Mouse (Mus musculus) hindbrain, embryonic 16.5 days (tissue): ENCODE measurements at regions not wholly inside any gene's neighbourhood (a gene's known extent, or its start where the extent isn't known, plus 50 kb on each side); places are given as distances from the start of the nearest gene placed in this dataset.
A peak's percentile ranks its signal among the peaks of the same experiment; 100 is the strongest.

Experiments used
- ATAC-seq: fragments of 200-750 bp; cut with Nextera tagmentation; 2 replicates; pipeline ENCODE4 v1.8.0; 2017; ENCODE audit warnings: moderate TSS enrichment, moderate library complexity
- H3K27ac ChIP-seq: fragments of 300-500 bp; sonication (generic); 2 replicates; pipeline ENCODE4 v1.5.1; 2014; ENCODE audit warnings: low read depth, mild to moderate bottlenecking, control low read depth, low read length, moderate library complexity
- H3K27me3 ChIP-seq: fragments of 300-500 bp; sonication (generic); replicated peaks from 2 replicates; pipeline ENCODE4 v1.6.1; 2014; ENCODE audit warnings: low read length; ENCODE audit not compliant: control insufficient read depth, insufficient read depth
- H3K36me3 ChIP-seq: fragments of 300-500 bp; sonication (generic); 2 replicates; pipeline ENCODE4 v1.6.1; 2014; ENCODE audit warnings: mild to moderate bottlenecking, low read length, moderate library complexity, mixed read lengths; ENCODE audit not compliant: control insufficient read depth, insufficient read depth
- H3K4me1 ChIP-seq: fragments of 300-500 bp; sonication (generic); 2 replicates; pipeline ENCODE4 v1.6.1; 2014; ENCODE audit warnings: low read depth, low read length; ENCODE audit not compliant: control insufficient read depth, insufficient read depth
- H3K4me2 ChIP-seq: fragments of 300-500 bp; sonication (generic); 2 replicates; pipeline ENCODE4 v1.6.1; 2014; ENCODE audit warnings: mild to moderate bottlenecking, low read length, control low read depth, moderate library complexity
- H3K4me3 ChIP-seq: fragments of 300-500 bp; sonication (generic); 2 replicates; pipeline ENCODE4 v1.5.1; 2014; ENCODE audit warnings: mild to moderate bottlenecking, low read length, control low read depth, moderate library complexity
- H3K9ac ChIP-seq: fragments of 300-500 bp; sonication (generic); 2 replicates; pipeline ENCODE4 v1.6.1; 2014; ENCODE audit warnings: low read depth, mild to moderate bottlenecking, control low read depth, low read length, moderate library complexity
- H3K9me3 ChIP-seq: fragments of 300-500 bp; sonication (generic); 2 replicates; pipeline ENCODE4 v1.6.1; 2014; ENCODE audit warnings: mild to moderate bottlenecking, low read length, moderate library complexity; ENCODE audit not compliant: control insufficient read depth
- whole genome bisulfite sequencing: fragments of 180-500 bp; shearing (Covaris S2); extraction: QIAGEN DNeasy Blood & Tissue Kit; methylation state at CpG from one replicate; pipeline ENCODE4 v1.1.7; 2014; 5-methylcytosine and 5-hydroxymethylcytosine counted together

GRCm38 (mm10) chr5:62997464-62997863 lies 183.8 kb downstream of the Dthd1 start:
- no peak for ATAC-seq
- 89% methylated on average over 1 of the region's 1 CpGs for WGBS
- H3K4me2 ChIP-seq: no peak overlapping the region

GRCm38 (mm10) chr5:63034446-63034845 lies 220.8 kb downstream of the Dthd1 start:
- Histone ChIP-seq H3K27me3 (no peaks in the 10 kb centered on the region), H3K36me3 (no peaks in the 10 kb centered on the region), H3K9ac (no peak overlapping the region), H3K4me3 (no peak overlapping the region), H3K4me1 (no peaks in the 10 kb centered on the region), H3K27ac (no peak overlapping the region), H3K4me2 (no peak overlapping the region), H3K9me3 (no peaks in the 10 kb centered on the region)
- ATAC-seq: no peak
- 83% methylated on average over 2 of the region's 2 CpGs for WGBS

More at GRCm38 (mm10) chr5:62997464-62997863, 183.8 kb downstream of the Dthd1 start:
- Histone ChIP-seq H3K27ac (no peak overlapping the region), H3K9me3 (no peaks in the 10 kb centered on the region), H3K4me3 (no peak overlapping the region), H3K27me3 (no peaks in the 10 kb centered on the region), H3K36me3 (no peaks in the 10 kb centered on the region), H3K9ac (no peak overlapping the region), H3K4me1 (no peaks in the 10 kb centered on the region)

- Histone ChIP-seq H3K36me3 (no peaks in the 10 kb centered on the region), H3K4me3 (no peak overlapping the region), H3K4me1 (no peaks in the 10 kb centered on the region), H3K27ac (no peak overlapping the region), H3K9ac (no peak overlapping the region), H3K27me3 (no peaks in the 10 kb centered on the region), H3K9me3 (no peaks in the 10 kb centered on the region), H3K4me2 (no peak overlapping the region)
- ATAC-seq: no peak
- 76% methylated on average over 2 of the region's 2 CpGs for WGBS
These were observed 232.1 kb downstream of the Dthd1 start for GRCm38 (mm10) chr5:63045751-63046150.

- no peak overlapping the region for H3K9ac ChIP-seq
- ATAC-seq: peak; percentile 17; the same call in 1 of the 2 replicates
- H3K36me3 ChIP-seq: no peaks in the 10 kb centered on the region
- no peak overlapping the region for H3K4me2 ChIP-seq
- no peak overlapping the region for H3K27ac ChIP-seq
- no peak overlapping the region for H3K4me3 ChIP-seq
- no peaks in the 10 kb centered on the region for H3K9me3 ChIP-seq
- H3K4me1 ChIP-seq: no peaks in the 10 kb centered on the region
- WGBS: 43% methylated on average over 2 of the region's 2 CpGs
- no peaks in the 10 kb centered on the region for H3K27me3 ChIP-seq
These were observed 249.7 kb downstream of the Dthd1 start for GRCm38 (mm10) chr5:63063301-63063700.

GRCm38 (mm10) chr5:63066872-63067271 lies 253.2 kb downstream of the Dthd1 start:
- no peaks in the 10 kb centered on the region for H3K4me1 ChIP-seq
- H3K4me3 ChIP-seq: no peak overlapping the region
- no peak for ATAC-seq
- 70% methylated on average over 1 of the region's 1 CpGs for WGBS
- no peak overlapping the region for H3K4me2 ChIP-seq
- H3K36me3 ChIP-seq: no peaks in the 10 kb centered on the region
- H3K9ac ChIP-seq: no peak overlapping the region
- no peaks in the 10 kb centered on the region for H3K9me3 ChIP-seq
- H3K27ac ChIP-seq: no peak overlapping the region
- H3K27me3 ChIP-seq: no peaks in the 10 kb centered on the region

GRCm38 (mm10) chr5:63098129-63098528 lies 284.5 kb downstream of the Dthd1 start:
- no peaks in the 10 kb centered on the region for H3K36me3 ChIP-seq
- no peak overlapping the region for H3K4me3 ChIP-seq
- no peaks in the 10 kb centered on the region for H3K27me3 ChIP-seq
- H3K9ac ChIP-seq: no peak overlapping the region
- no peaks in the 10 kb centered on the region for H3K4me1 ChIP-seq
- H3K9me3 ChIP-seq: no peaks in the 10 kb centered on the region
- WGBS: 86% methylated on average over 1 of the region's 1 CpGs
- no peak for ATAC-seq
- H3K27ac ChIP-seq: no peak overlapping the region
- no peak overlapping the region for H3K4me2 ChIP-seq

- Histone ChIP-seq H3K4me3 (no peak overlapping the region), H3K27me3 (no peaks in the 10 kb centered on the region), H3K9ac (no peak overlapping the region), H3K27ac (no peak overlapping the region), H3K4me1 (no peaks in the 10 kb centered on the region), H3K4me2 (no peak overlapping the region), H3K9me3 (no peaks in the 10 kb centered on the region), H3K36me3 (no peaks in the 10 kb centered on the region)
- ATAC-seq: no peak
These were observed 318.9 kb downstream of the Dthd1 start for GRCm38 (mm10) chr5:63132552-63132951.

GRCm38 (mm10) chr5:63137957-63138356 lies 324.3 kb downstream of the Dthd1 start:
- ATAC-seq: no peak
- H3K4me2 ChIP-seq: no peak overlapping the region
- H3K36me3 ChIP-seq: no peaks in the 10 kb centered on the region
- no peaks in the 10 kb centered on the region for H3K4me1 ChIP-seq
- H3K9me3 ChIP-seq: no peaks in the 10 kb centered on the region
- H3K27ac ChIP-seq: no peak overlapping the region
- H3K9ac ChIP-seq: no peak overlapping the region
- no peak overlapping the region for H3K4me3 ChIP-seq
- H3K27me3 ChIP-seq: no peaks in the 10 kb centered on the region

GRCm38 (mm10) chr5:63169687-63170086 lies 356.1 kb downstream of the Dthd1 start:
- Histone ChIP-seq H3K36me3 (no peaks in the 10 kb centered on the region), H3K4me3 (no peak overlapping the region), H3K9me3 (no peaks in the 10 kb centered on the region), H3K27me3 (no peaks in the 10 kb centered on the region), H3K4me2 (no peak overlapping the region), H3K9ac (no peak overlapping the region), H3K4me1 (no peaks in the 10 kb centered on the region), H3K27ac (no peak overlapping the region)
- ATAC-seq: peak; percentile 75
- WGBS: 25% methylated on average over 2 of the region's 2 CpGs

GRCm38 (mm10) chr5:63170493-63170892 lies 356.9 kb downstream of the Dthd1 start:
- 95% methylated on average over 3 of the region's 3 CpGs for WGBS
- no peaks in the 10 kb centered on the region for H3K36me3 ChIP-seq

More at GRCm38 (mm10) chr5:63170493-63170892, 356.9 kb downstream of the Dthd1 start:
- Histone ChIP-seq H3K4me2 (no peak overlapping the region), H3K27me3 (no peaks in the 10 kb centered on the region), H3K4me3 (no peak overlapping the region), H3K4me1 (no peaks in the 10 kb centered on the region), H3K9me3 (no peaks in the 10 kb centered on the region), H3K27ac (no peak overlapping the region), H3K9ac (no peak overlapping the region)
- no peak for ATAC-seq
